ENCODE assay signal across 26 mouse cellular contexts in the genomic region with DNA sequence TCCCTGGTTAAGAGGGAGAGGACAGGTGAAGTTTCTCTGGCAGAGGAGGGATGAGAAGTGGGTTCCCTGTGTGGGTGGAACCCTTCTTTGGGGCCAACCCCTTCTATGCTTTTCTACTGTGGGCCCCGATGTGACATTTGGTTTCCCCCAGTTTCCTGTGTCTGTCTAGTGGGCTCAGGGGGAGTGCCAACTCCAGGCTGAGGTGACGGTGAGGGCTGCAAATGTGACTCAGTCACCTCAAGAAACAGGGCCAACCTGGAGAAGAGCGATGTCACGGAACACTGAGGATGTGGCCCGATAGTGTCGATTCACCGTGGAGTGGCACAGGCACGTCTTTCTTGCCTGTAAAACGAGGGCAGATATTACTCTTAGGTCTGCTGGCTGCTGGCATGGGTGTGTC. TPM values are rescaled to one million over a fixed set of nuclear protein-coding genes. Genes with fewer than 3 reads are reported as not detected.
DNase-seq lines count a peak whose midpoint lies in the region; ATAC-seq and TF ChIP-seq lines count a peak whose summit lies in the region.
"Had no signal": no experiment of that assay in that cellular context is flagged by ENCODE, and none has a peak within 500 bp of the region (broad histone marks: within the 10 kb centered on the region; RNA-seq: fewer than 3 reads in every experiment).

No protein-coding gene starts in this region.

- peaks cover 3% of the 10 kb centered on the region; the same call in 1 of the 2 replicates for H3K4me1 ChIP-seq in stomach, embryonic 14.5 days (ENCODE audit: control insufficient read depth, insufficient read depth, low read length)
- H3K4me1 ChIP-seq in stomach, postnatal 0 days (replicated peaks; ENCODE audit: control insufficient read depth, insufficient read depth): no peaks in the 10 kb centered on the region
- peaks cover 23% of the 10 kb centered on the region for H3K4me1 ChIP-seq in heart, embryonic 10.5 days

- no peaks in the 10 kb centered on the region for H3K36me3 ChIP-seq in stomach, embryonic 14.5 days (ENCODE audit: control insufficient read depth, insufficient read depth, low read length)
- no peaks in the 10 kb centered on the region for H3K36me3 ChIP-seq in stomach, postnatal 0 days (ENCODE audit: control insufficient read depth, insufficient read depth, low read length)
- no peaks in the 10 kb centered on the region for H3K36me3 ChIP-seq in heart, embryonic 10.5 days
- H3K36me3 ChIP-seq: embryonic facial prominence, embryonic 15.5 days; heart, embryonic 12.5 days; hindbrain, embryonic 15.5 days; limb, embryonic 13.5 days; liver, embryonic 13.5 days; lung, embryonic 15.5 days; midbrain, embryonic 15.5 days; neural tube, embryonic 15.5 days had no signal

- DNase-seq in stomach, postnatal 0 days (ENCODE audit: low spot score): no peak
- peak; percentile 74 for DNase-seq in thymus, postnatal 0 days (ENCODE audit: low spot score)
- no peak for DNase-seq in right cerebral cortex, adult 2 months (ENCODE audit: low spot score in 2 of 2)
- DNase-seq in heart, embryonic 10.5 days (ENCODE audit: low spot score): no peak
- no peak for DNase-seq in gastrocnemius, postnatal 4 days (ENCODE audit: low spot score in 2 of 2)
- DNase-seq: adrenal gland, postnatal 25 days; B cell, adult 2 months; cerebellum, adult 11 months; cerebellum, postnatal 10 days; forebrain, postnatal 0 days; kidney, adult 11 months; kidney, postnatal 4 days; liver, embryonic 13.5 days; lung, postnatal 4 days had no signal

- H3K9ac ChIP-seq in stomach, embryonic 14.5 days (replicated peaks; ENCODE audit: low read depth, low read length): no peak overlapping the region
- H3K9ac ChIP-seq in stomach, postnatal 0 days (ENCODE audit: low read length): no peak overlapping the region
- H3K9ac ChIP-seq: embryonic facial prominence, embryonic 15.5 days; forebrain, postnatal 0 days; heart, embryonic 12.5 days; hindbrain, embryonic 15.5 days; limb, embryonic 13.5 days; liver, embryonic 13.5 days; lung, embryonic 15.5 days; midbrain, embryonic 15.5 days; neural tube, embryonic 15.5 days had no signal

- peak overlapping the region; percentile 90; the same call in 1 of the 2 replicates for H3K27ac ChIP-seq in stomach, embryonic 14.5 days (ENCODE audit: low read length)
- H3K27ac ChIP-seq in stomach, postnatal 0 days (replicated peaks): no peak overlapping the region
- no peak overlapping the region for H3K27ac ChIP-seq in heart, embryonic 10.5 days
- H3K27ac ChIP-seq: embryonic facial prominence, embryonic 15.5 days; hindbrain, embryonic 15.5 days; limb, embryonic 13.5 days; midbrain, embryonic 15.5 days; neural tube, embryonic 15.5 days had no signal

- no peak for TF ChIP-seq CTCF in stomach, postnatal 0 days (IDR thresholded peaks at IDR 0.05; ENCODE audit: low read depth)

- H3K4me3 ChIP-seq in stomach, embryonic 14.5 days (ENCODE audit: low read depth, low read length): no peak overlapping the region
- no peak overlapping the region for H3K4me3 ChIP-seq in stomach, postnatal 0 days (ENCODE audit: low read depth, low read length)
- no peak overlapping the region for H3K4me3 ChIP-seq in heart, embryonic 10.5 days
- H3K4me3 ChIP-seq: embryonic facial prominence, embryonic 15.5 days; heart, embryonic 12.5 days; hindbrain, embryonic 15.5 days; limb, embryonic 13.5 days; liver, embryonic 13.5 days; lung, embryonic 15.5 days; midbrain, embryonic 15.5 days; neural tube, embryonic 15.5 days had no signal

- H3K27me3 ChIP-seq in stomach, embryonic 14.5 days (ENCODE audit: control insufficient read depth, insufficient read depth, low read length): no peaks in the 10 kb centered on the region
- H3K27me3 ChIP-seq in stomach, postnatal 0 days (ENCODE audit: control insufficient read depth, insufficient read depth, low read length): no peaks in the 10 kb centered on the region
- peaks cover 49% of the 10 kb centered on the region for H3K27me3 ChIP-seq in heart, embryonic 10.5 days (ENCODE audit: insufficient read depth, poor library complexity, severe bottlenecking)
- H3K27me3 ChIP-seq: embryonic facial prominence, embryonic 15.5 days; hindbrain, embryonic 15.5 days; lung, embryonic 15.5 days; midbrain, embryonic 15.5 days; neural tube, embryonic 15.5 days; Patski had no signal

- 87% methylated on average over 9 of the region's 9 CpGs for WGBS in stomach, embryonic 14.5 days
- 86% methylated on average over 9 of the region's 9 CpGs for WGBS in stomach, postnatal 0 days
- 87% methylated on average over 9 of the region's 9 CpGs for WGBS in heart, embryonic 10.5 days

- H3K4me2 ChIP-seq in stomach, embryonic 14.5 days (replicated peaks; ENCODE audit: low read depth, low read length): no peak overlapping the region
- H3K4me2 ChIP-seq in stomach, postnatal 0 days (replicated peaks; ENCODE audit: low read depth): no peak overlapping the region
- H3K4me2 ChIP-seq: embryonic facial prominence, embryonic 15.5 days; heart, embryonic 12.5 days; hindbrain, embryonic 15.5 days; limb, embryonic 13.5 days; liver, embryonic 13.5 days; lung, embryonic 15.5 days; midbrain, embryonic 15.5 days; neural tube, embryonic 15.5 days had no signal

- no peak for TF ChIP-seq EP300 in stomach, postnatal 0 days (optimal IDR thresholded peaks at IDR 0.05)

- no peaks in the 10 kb centered on the region for H3K9me3 ChIP-seq in stomach, embryonic 14.5 days (ENCODE audit: control insufficient read depth, low read depth, low read length)
- no peaks in the 10 kb centered on the region for H3K9me3 ChIP-seq in stomach, postnatal 0 days (ENCODE audit: control insufficient read depth, low read length)
- H3K9me3 ChIP-seq in heart, embryonic 10.5 days: no peaks in the 10 kb centered on the region
- H3K9me3 ChIP-seq: embryonic facial prominence, embryonic 15.5 days; heart, embryonic 12.5 days; hindbrain, embryonic 15.5 days; limb, embryonic 13.5 days; liver, embryonic 13.5 days; lung, embryonic 15.5 days; midbrain, embryonic 15.5 days; neural tube, embryonic 15.5 days had no signal

- no peak for ATAC-seq in stomach, embryonic 14.5 days (ENCODE audit: insufficient number of reproducible peaks, insufficient read depth, low FRiP score, low read depth)
- ATAC-seq in stomach, postnatal 0 days (ENCODE audit: low FRiP score, low TSS enrichment): no peak
- ATAC-seq in hematopoietic stem cell, adult 5-6 weeks (replicated peaks in 1 of 2; ENCODE audit: insufficient read depth in 1 of 2, low FRiP score in 2 of 2, low TSS enrichment in 1 of 2, low read depth in 1 of 2, poor library complexity in 2 of 2, severe bottlenecking in 2 of 2): peak; percentile 28 to 43
- ATAC-seq: forebrain, postnatal 0 days; midbrain, embryonic 15.5 days; Patski had no signal

RNA-seq across cellular contexts. Expression of a gene that starts 1.3 kb away (rescaled TPM):
- polyA plus RNA-seq in stomach, embryonic 14.5 days (2014; fragmentation: Nextera tagmentation; extraction: Ambion mirVana): 43.8 and 50.9 TPM in 2 replicates
- 42.4 and 50.9 TPM in 2 replicates for polyA plus RNA-seq in stomach, postnatal 0 days (2015; fragmentation: Nextera tagmentation; extraction: Ambion mirVana)
- total RNA-seq in hematopoietic stem cell, adult 5-6 weeks (2017): 565 and 601 TPM in 2 replicates
- 37.8 and 43.2 TPM in 2 replicates for polyA plus RNA-seq in thymus, postnatal 0 days (2015; fragmentation: Nextera tagmentation; extraction: Ambion mirVana)
- 9.0 and 16.6 TPM in 2 replicates for polyA plus RNA-seq in heart, embryonic 10.5 days (2016; fragmentation: Nextera tagmentation; extraction: Ambion mirVana)
- total RNA-seq in gastrocnemius, postnatal 4 days (2021): 10 to 100 TPM in 1 of 2 experiments, 1 to 10 TPM in 1; 9.6 to 10.0 TPM

RNA-seq across cellular contexts. Expression of a gene that starts 44.2 kb away (rescaled TPM):
- 3.8 and 4.5 TPM in 2 replicates for polyA plus RNA-seq in stomach, embryonic 14.5 days (2014; fragmentation: Nextera tagmentation; extraction: Ambion mirVana)
- 0.61 and 0.92 TPM in 2 replicates for polyA plus RNA-seq in stomach, postnatal 0 days (2015; fragmentation: Nextera tagmentation; extraction: Ambion mirVana)
- 114 and 161 TPM in 2 replicates for total RNA-seq in hematopoietic stem cell, adult 5-6 weeks (2017)
- 8.5 and 9.7 TPM in 2 replicates for polyA plus RNA-seq in thymus, postnatal 0 days (2015; fragmentation: Nextera tagmentation; extraction: Ambion mirVana)
- 3.0 and 3.9 TPM in 2 replicates for polyA plus RNA-seq in heart, embryonic 10.5 days (2016; fragmentation: Nextera tagmentation; extraction: Ambion mirVana)
- 1 to 10 TPM in 1 of 2 experiments, under 1 TPM in 1; 0.96 to 1.4 TPM for total RNA-seq in gastrocnemius, postnatal 4 days (2021)

RNA-seq across cellular contexts. Expression of a gene that starts 49.8 kb away (rescaled TPM):
- polyA plus RNA-seq in stomach, embryonic 14.5 days (2014; fragmentation: Nextera tagmentation; extraction: Ambion mirVana): 0.25 and 0.36 TPM in 2 replicates
- 0.15 and 0.27 TPM in 2 replicates for polyA plus RNA-seq in stomach, postnatal 0 days (2015; fragmentation: Nextera tagmentation; extraction: Ambion mirVana)
- 0.25 TPM in 1 of 2 replicates, not detected in the other for total RNA-seq in hematopoietic stem cell, adult 5-6 weeks (2017)
- polyA plus RNA-seq in thymus, postnatal 0 days (2015; fragmentation: Nextera tagmentation; extraction: Ambion mirVana): 5.4 and 5.5 TPM in 2 replicates
- 0.69 and 0.79 TPM in 2 replicates for polyA plus RNA-seq in heart, embryonic 10.5 days (2016; fragmentation: Nextera tagmentation; extraction: Ambion mirVana)
- under 1 TPM; 0.15 to 0.18 TPM for total RNA-seq in gastrocnemius, postnatal 4 days (2021)
- total RNA-seq: layer of hippocampus, postnatal 14 days; left cerebral cortex, postnatal 14 days had no signal
- polyA plus RNA-seq: Patski had no signal

RNA-seq across cellular contexts. Expression of a gene that starts 55.4 kb away (rescaled TPM):
- polyA plus RNA-seq in stomach, embryonic 14.5 days (2014; fragmentation: Nextera tagmentation; extraction: Ambion mirVana): 29.9 and 32.3 TPM in 2 replicates
- polyA plus RNA-seq in stomach, postnatal 0 days (2015; fragmentation: Nextera tagmentation; extraction: Ambion mirVana): 12.0 and 12.7 TPM in 2 replicates
- 3.4 and 4.9 TPM in 2 replicates for total RNA-seq in hematopoietic stem cell, adult 5-6 weeks (2017)
- 7.8 and 9.4 TPM in 2 replicates for polyA plus RNA-seq in thymus, postnatal 0 days (2015; fragmentation: Nextera tagmentation; extraction: Ambion mirVana)
- 22.0 and 31.0 TPM in 2 replicates for polyA plus RNA-seq in heart, embryonic 10.5 days (2016; fragmentation: Nextera tagmentation; extraction: Ambion mirVana)
- 10 to 100 TPM; 23.9 to 24.5 TPM for total RNA-seq in gastrocnemius, postnatal 4 days (2021)

Comparison
In these comparisons a context has a peak if more than half of its experiments do, and no peak if none do; other contexts are left out.
1. ATAC-seq: peak in hematopoietic stem cell, adult 5-6 weeks (2 of 2); none in stomach, embryonic 14.5 days (single experiment) and stomach, postnatal 0 days (single experiment).